Mouse (Mus musculus) lung, embryonic 16.5 days (tissue): Measurements from ENCODE around the gene Carhsp1. TPM values are rescaled to one million over a fixed set of nuclear protein-coding genes. Genes with fewer than 3 reads are reported as not detected.

ENCODE experiments used
- ATAC-seq: fragments of 200-750 bp; cut with Nextera tagmentation; 2 replicates; pipeline ENCODE4 v1.8.0; 2017; ENCODE audit warnings: low read depth, mild to moderate bottlenecking, moderate library complexity
- H3K27ac ChIP-seq: fragments of 300-500 bp; sonication (generic); 2 replicates; pipeline ENCODE4 v1.5.1; 2014; ENCODE audit warnings: mild to moderate bottlenecking, control low read depth, low read length
- H3K27me3 ChIP-seq: fragments of 300-500 bp; sonication (generic); 2 replicates; pipeline ENCODE4 v1.6.1; 2014; ENCODE audit warnings: low read depth, low read length, mixed read lengths; ENCODE audit not compliant: control insufficient read depth, insufficient read depth
- H3K36me3 ChIP-seq: fragments of 300-500 bp; sonication (generic); 2 replicates; pipeline ENCODE4 v1.6.1; 2014; ENCODE audit warnings: low read length; ENCODE audit not compliant: control insufficient read depth, insufficient read depth
- H3K4me1 ChIP-seq: fragments of 300-500 bp; sonication (generic); replicated peaks from 2 replicates; pipeline ENCODE4 v1.6.1; 2014; ENCODE audit warnings: low read length, mixed read lengths; ENCODE audit not compliant: control insufficient read depth, insufficient read depth
- H3K4me2 ChIP-seq: fragments of 300-500 bp; sonication (generic); 2 replicates; pipeline ENCODE4 v1.6.1; 2014; ENCODE audit warnings: low read depth, low read length, control low read depth
- H3K4me3 ChIP-seq: fragments of 300-500 bp; sonication (generic); 2 replicates; pipeline ENCODE4 v1.5.1; 2014; ENCODE audit warnings: mild to moderate bottlenecking, low read length, control low read depth
- H3K9ac ChIP-seq: fragments of 300-500 bp; sonication (generic); 2 replicates; pipeline ENCODE4 v1.6.1; 2014; ENCODE audit warnings: low read length, control low read depth
- H3K9me3 ChIP-seq: fragments of 300-500 bp; sonication (generic); 2 replicates; pipeline ENCODE4 v1.6.1; 2016; ENCODE audit warnings: low read length; ENCODE audit not compliant: control insufficient read depth
- WGBS: fragments of 180-500 bp; shearing (Covaris S2); extraction: QIAGEN DNeasy Blood & Tissue Kit; methylation state at CpG from one replicate; pipeline ENCODE4 v1.1.7; 2014; 5-methylcytosine and 5-hydroxymethylcytosine counted together
- microRNA-seq: library from miRNA; unstranded; fragments of <30 nt; microRNA quantifications from one replicate; pipeline ENCODE4, GENCODE M21; 2016
- polyA plus RNA-seq: library from polyadenylated mRNA; unstranded; fragments of >200 nt; fragmentation: Nextera tagmentation; extraction: Ambion mirVana; gene quantifications from 2 replicates; pipeline ENCODE4 v1.2.1, GENCODE M21; 2015

Carhsp1 gene
- polyA plus RNA-seq, 1 experiment from 2014 or later: 96.4 TPM

- Histone ChIP-seq H3K9ac (no peak overlapping the region), H3K36me3 (no peaks in the 10 kb centered on the region; the same call in 1 of the 2 replicates), H3K4me2 (no peak overlapping the region), H3K9me3 (no peaks in the 10 kb centered on the region), H3K27ac (no peak overlapping the region), H3K4me1 (no peaks in the 10 kb centered on the region), H3K27me3 (no peaks in the 10 kb centered on the region), H3K4me3 (no peak overlapping the region)
- ATAC-seq: no peak
- WGBS: 76% methylated on average over 8 of the region's 8 CpGs
Observed at GRCm38 (mm10) chr16:8612214-8613005, 59.5 kb downstream of the Carhsp1 start.

- no peak overlapping the region for H3K4me2 ChIP-seq
- no peaks in the 10 kb centered on the region for H3K9me3 ChIP-seq
- H3K27me3 ChIP-seq: no peaks in the 10 kb centered on the region
- WGBS: 67% methylated on average over 3 of the region's 3 CpGs
- H3K4me3 ChIP-seq: no peak overlapping the region
- H3K36me3 ChIP-seq: no peaks in the 10 kb centered on the region; the same call in 1 of the 2 replicates
- H3K4me1 ChIP-seq: no peaks in the 10 kb centered on the region
- no peak for ATAC-seq
- H3K9ac ChIP-seq: no peak overlapping the region
- no peak overlapping the region for H3K27ac ChIP-seq
Observed at GRCm38 (mm10) chr16:8610397-8610796, 61.6 kb downstream of the Carhsp1 start.

Small RNA genes lying within 50 kb of the gene (microRNA-seq; reads per million reads assigned to microRNA genes)
- not detected for gene Gm22137

Other genes starting within 250 kb of the Carhsp1 start
- not detected in 2 replicates for gene Tmem114, start 247.0 kb downstream of the Carhsp1 start, polyA plus RNA-seq
- 13.9 and 14.8 TPM in 2 replicates for gene Mettl22, start 201.4 kb downstream of the Carhsp1 start, polyA plus RNA-seq
- 18.3 and 19.6 TPM in 2 replicates for gene Abat, start 158.7 kb downstream of the Carhsp1 start, polyA plus RNA-seq
- 51.1 and 51.6 TPM in 2 replicates for gene Pmm2, start 34.5 kb downstream of the Carhsp1 start, polyA plus RNA-seq
- gene Tmem186, start 34.4 kb downstream of the Carhsp1 start, polyA plus RNA-seq: 16.2 and 17.0 TPM in 2 replicates
- gene Gm5767, start 8.6 kb upstream of the Carhsp1 start, polyA plus RNA-seq: not detected in 2 replicates
- 23.1 and 24.4 TPM in 2 replicates for gene Usp7, start 120.2 kb upstream of the Carhsp1 start, polyA plus RNA-seq
- gene 1810013L24Rik, start 157.9 kb upstream of the Carhsp1 start, polyA plus RNA-seq: 16.0 and 17.9 TPM in 2 replicates